Mouse (Mus musculus) splenic B cell, adult 2 months (primary cell): ENCODE results near the gene Creb5.

ENCODE experiments used
- DNase-seq: peaks from one replicate; pipeline ENCODE4 v3.0.0-alpha.2; 2011; ENCODE audit warnings: low read depth, low spot score
- H3K27me3 ChIP-seq: 2 replicates; pipeline ENCODE4 v1.6.1; 2012; ENCODE audit warnings: mild to moderate bottlenecking, low read length, moderate library complexity, mixed read lengths; ENCODE audit not compliant: control insufficient read depth, poor library complexity, insufficient read depth, severe bottlenecking
- H3K36me3 ChIP-seq: 2 replicates; pipeline ENCODE4 v1.6.1; 2012; ENCODE audit warnings: mild to moderate bottlenecking, low read length, moderate library complexity, mixed read lengths; ENCODE audit not compliant: control insufficient read depth, poor library complexity, insufficient read depth, severe bottlenecking

Gene Creb5

DNA sequence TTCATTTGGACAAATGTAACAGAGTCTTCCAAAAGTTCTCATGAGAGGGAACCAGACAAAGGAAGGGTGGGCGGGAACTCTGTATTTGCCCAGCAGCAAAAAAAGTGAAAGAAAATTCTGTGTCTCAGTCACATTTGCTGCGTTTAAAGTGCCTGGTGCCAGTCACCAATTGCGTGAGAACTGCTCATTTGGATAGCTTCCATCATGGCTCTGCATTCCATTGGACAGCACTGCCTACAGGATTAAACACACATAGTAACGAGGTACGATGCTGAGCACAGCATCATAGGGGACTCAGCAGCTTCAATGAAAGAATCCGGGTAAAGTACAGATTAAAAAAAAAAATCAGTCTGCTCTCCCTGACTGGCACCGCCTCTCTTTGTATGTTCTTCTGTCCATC is 443.4 kb downstream of the Creb5 start:
- H3K27me3 ChIP-seq: no peaks in the 10 kb centered on the region
- no peak for DNase-seq
- H3K36me3 ChIP-seq: no peaks in the 10 kb centered on the region

- H3K36me3 ChIP-seq: no peaks in the 10 kb centered on the region
- H3K27me3 ChIP-seq: no peaks in the 10 kb centered on the region
- DNase-seq: no peak
Measured at GRCm38 (mm10) chr6:53730996-53731485, 444.0 kb downstream of the Creb5 start.

GRCm38 (mm10) chr6:53733546-53733945 is 446.5 kb downstream of the Creb5 start:
- Histone ChIP-seq H3K27me3 (no peaks in the 10 kb centered on the region), H3K36me3 (no peaks in the 10 kb centered on the region)
- no peak for DNase-seq

- no peaks in the 10 kb centered on the region for H3K36me3 ChIP-seq
- no peak for DNase-seq
- H3K27me3 ChIP-seq: no peaks in the 10 kb centered on the region
Measured at GRCm38 (mm10) chr6:53733999-53734398, 446.9 kb downstream of the Creb5 start.

GRCm38 (mm10) chr6:53735696-53736095 is 448.6 kb downstream of the Creb5 start:
- no peak for DNase-seq
- H3K36me3 ChIP-seq: no peaks in the 10 kb centered on the region
- H3K27me3 ChIP-seq: no peaks in the 10 kb centered on the region

DNA sequence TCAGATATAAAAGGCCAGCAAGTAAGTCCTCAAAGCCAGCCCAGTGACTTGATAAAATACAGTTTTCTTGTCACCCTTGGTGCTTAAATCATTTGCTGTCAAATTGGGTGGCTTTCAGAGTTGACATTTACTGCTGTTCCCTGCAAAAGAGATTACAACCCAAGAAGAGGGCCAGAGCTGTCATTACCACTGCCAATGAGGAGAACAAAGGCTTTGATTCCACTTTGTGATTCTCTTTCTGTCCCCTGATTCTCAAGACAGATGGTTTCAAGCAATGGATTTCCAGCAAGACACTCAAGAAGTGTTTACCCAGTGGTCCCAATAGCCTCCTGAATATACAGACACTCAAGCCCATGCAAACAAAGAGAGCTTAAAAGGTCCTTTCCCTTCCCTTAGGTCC is 451.1 kb downstream of the Creb5 start:
- Histone ChIP-seq H3K27me3 (no peaks in the 10 kb centered on the region), H3K36me3 (no peaks in the 10 kb centered on the region)
- DNase-seq: no peak

DNA sequence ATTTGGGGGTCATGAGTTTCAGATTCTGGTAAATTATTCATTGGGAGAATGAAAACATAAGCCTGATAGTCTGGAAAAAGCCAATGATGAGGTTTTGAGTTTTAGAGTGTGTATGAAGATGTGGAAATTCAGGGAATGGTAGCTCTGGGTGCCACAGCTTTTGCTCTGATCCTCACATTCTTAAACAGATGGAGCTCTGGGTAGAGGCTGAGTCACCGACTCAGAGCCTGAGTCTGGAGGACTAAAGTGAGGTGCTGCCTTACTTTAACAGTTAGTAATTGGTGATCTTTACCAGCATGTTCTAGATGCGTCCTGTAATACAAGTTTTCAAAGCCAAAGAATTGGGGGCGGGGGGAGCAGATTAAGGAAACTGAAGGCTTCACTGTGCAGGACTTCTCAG is 454.2 kb downstream of the Creb5 start:
- H3K27me3 ChIP-seq: no peaks in the 10 kb centered on the region
- DNase-seq: no peak
- no peaks in the 10 kb centered on the region for H3K36me3 ChIP-seq
